Mouse (Mus musculus) liver, postnatal 0 days (tissue): Measurements from ENCODE around the gene Ndufs2.

Source experiments
- CTCF ChIP-seq: sonication (generic); IDR thresholded peaks from 2 replicates; pipeline ENCODE4 v1.5.1; 2016; ENCODE audit warnings: antibody characterized with exemption, low read depth
- EP300 ChIP-seq: IDR thresholded peaks from 2 replicates; pipeline ENCODE4 v1.6.1; 2016; ENCODE audit warnings: antibody characterized with exemption, low read depth, mild to moderate bottlenecking

- TF ChIP-seq CTCF (no peak), EP300 (no peak)
Observed at GRCm38 (mm10) chr1:171223168-171223567, 28.0 kb downstream of the Ndufs2 start.
